Mouse (Mus musculus): ENCODE results near the gene Top1. TPM values are rescaled to one million over a fixed set of nuclear protein-coding genes. Genes with fewer than 3 reads are reported as not detected.

Top1 gene
- polyA plus RNA-seq, 1 experiment: 38.8 TPM

- TF ChIP-seq TAL1 (IDR thresholded peaks at IDR 0.05; ENCODE audit: low read length): no peak
- TF ChIP-seq GATA1 (IDR thresholded peaks at IDR 0.05; ENCODE audit: low read length): no peak
- Histone ChIP-seq H3K27me3 (ENCODE audit: control insufficient read depth) (peaks cover 4% of the 10 kb centered on the region), H3K9me3 (ENCODE audit: control insufficient read depth, low read length) (no peaks in the 10 kb centered on the region), H3K4me1 (ENCODE audit: control insufficient read depth) (no peaks in the 10 kb centered on the region), H3K36me3 (ENCODE audit: control insufficient read depth) (peaks cover 69% of the 10 kb centered on the region), H3K4me3 (replicated peaks) (no peak overlapping the region)
Observed at GRCm38 (mm10) chr2:160724536-160724935, 78.8 kb downstream of the Top1 start.

DNA sequence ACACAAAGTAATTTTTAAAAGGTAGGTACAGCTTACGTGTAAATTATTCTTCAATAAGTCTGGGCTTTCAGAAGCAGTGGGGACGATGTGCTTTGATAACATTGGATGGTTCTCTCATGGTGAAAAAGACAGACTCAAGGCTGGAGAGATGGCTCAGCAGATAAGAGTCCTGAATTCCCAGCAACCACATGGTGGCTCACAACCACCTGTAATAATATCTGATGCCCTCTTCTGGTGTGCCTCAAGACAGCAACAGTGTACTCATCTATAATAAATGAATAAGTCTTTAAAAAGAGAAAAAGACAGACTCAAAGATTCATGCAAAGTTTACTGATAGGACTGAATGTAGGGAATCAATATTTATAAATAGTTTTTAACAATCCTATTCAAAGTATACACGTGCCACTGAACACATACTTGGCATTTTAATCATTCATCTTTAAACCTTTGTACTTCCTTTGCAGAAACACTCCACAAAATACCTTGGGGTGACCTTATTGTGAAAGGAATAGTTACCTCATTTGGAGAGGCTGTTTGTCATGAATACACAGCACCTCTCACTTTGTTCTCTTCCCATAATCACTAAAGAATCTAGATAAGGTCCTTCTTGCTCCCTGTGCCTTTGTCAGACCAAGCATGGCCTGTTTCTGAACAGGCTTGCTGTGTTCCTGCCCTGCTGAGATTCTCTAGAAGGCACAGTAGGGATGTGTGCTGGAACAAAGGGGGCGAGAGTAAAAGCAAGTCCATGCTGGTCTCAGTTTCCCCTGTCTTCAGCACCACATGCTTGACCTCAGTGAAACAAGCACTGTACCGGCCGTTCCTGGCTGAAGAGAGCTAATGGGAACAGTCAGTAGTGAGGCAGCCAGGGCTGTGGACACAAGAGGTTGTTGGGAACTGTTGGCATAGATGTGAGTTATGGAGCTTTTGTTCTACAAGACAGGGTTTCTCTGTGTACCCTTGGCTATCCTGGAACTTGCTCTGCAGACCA is 80.5 kb downstream of the Top1 start:
- Histone ChIP-seq H3K27me3 (ENCODE audit: control insufficient read depth) (peaks cover 21% of the 10 kb centered on the region), H3K36me3 (ENCODE audit: control insufficient read depth) (peaks cover 52% of the 10 kb centered on the region), H3K4me3 (replicated peaks) (no peak overlapping the region), H3K4me1 (ENCODE audit: control insufficient read depth) (peaks cover 12% of the 10 kb centered on the region), H3K9me3 (ENCODE audit: control insufficient read depth, low read length) (no peaks in the 10 kb centered on the region)
- TF ChIP-seq TAL1 (IDR thresholded peaks at IDR 0.05; ENCODE audit: low read length) (no peak), GATA1 (IDR thresholded peaks at IDR 0.05; ENCODE audit: low read length) (peak; percentile 56; the same call in 1 of the 2 replicates)

DNA sequence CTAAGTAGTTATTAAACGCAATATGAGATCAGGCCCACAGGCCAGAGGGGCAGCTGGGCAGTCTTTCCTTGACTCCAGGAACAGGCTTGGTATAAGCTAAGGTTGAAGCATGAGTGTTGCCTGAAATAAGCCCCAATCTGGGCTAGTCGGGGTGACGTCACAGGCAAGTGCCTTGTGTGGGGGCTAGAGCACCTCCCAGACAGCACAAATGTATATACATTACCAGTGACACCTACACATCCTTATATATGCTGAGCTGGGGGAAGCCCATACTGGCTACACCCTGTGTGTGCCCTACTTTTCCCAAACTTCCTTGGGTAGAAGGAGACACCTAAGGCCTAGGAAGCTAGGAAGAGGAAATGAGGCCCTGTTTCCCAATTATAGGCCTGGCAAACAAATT is 83.3 kb downstream of the Top1 start:
- TF ChIP-seq TAL1 (IDR thresholded peaks at IDR 0.05; ENCODE audit: low read length): no peak
- no peak for TF ChIP-seq GATA1 (IDR thresholded peaks at IDR 0.05; ENCODE audit: low read length)
- Histone ChIP-seq H3K4me1 (ENCODE audit: control insufficient read depth) (peaks cover 24% of the 10 kb centered on the region), H3K27me3 (ENCODE audit: control insufficient read depth) (peaks cover 48% of the 10 kb centered on the region)

GRCm38 (mm10) chr2:160729436-160729835 is 83.7 kb downstream of the Top1 start:
- peaks cover 20% of the 10 kb centered on the region for H3K36me3 ChIP-seq (ENCODE audit: control insufficient read depth)
- H3K4me1 ChIP-seq (ENCODE audit: control insufficient read depth): peaks cover 24% of the 10 kb centered on the region
- no peak for TF ChIP-seq TAL1 (IDR thresholded peaks at IDR 0.05; ENCODE audit: low read length)
- TF ChIP-seq GATA1 (IDR thresholded peaks at IDR 0.05; ENCODE audit: low read length): no peak
- H3K4me3 ChIP-seq (replicated peaks): no peak overlapping the region
- H3K9me3 ChIP-seq (ENCODE audit: control insufficient read depth, low read length): no peaks in the 10 kb centered on the region
- peaks cover 52% of the 10 kb centered on the region for H3K27me3 ChIP-seq (ENCODE audit: control insufficient read depth)

More for the DNA sequence above, 83.3 kb downstream of the Top1 start:
- H3K4me3 ChIP-seq (replicated peaks): no peak overlapping the region
- peaks cover 24% of the 10 kb centered on the region for H3K36me3 ChIP-seq (ENCODE audit: control insufficient read depth)
- no peaks in the 10 kb centered on the region for H3K9me3 ChIP-seq (ENCODE audit: control insufficient read depth, low read length)

- Histone ChIP-seq H3K4me1 (ENCODE audit: control insufficient read depth) (peaks cover 24% of the 10 kb centered on the region), H3K27me3 (ENCODE audit: control insufficient read depth) (peaks cover 53% of the 10 kb centered on the region), H3K9me3 (ENCODE audit: control insufficient read depth, low read length) (no peaks in the 10 kb centered on the region), H3K36me3 (ENCODE audit: control insufficient read depth) (peaks cover 13% of the 10 kb centered on the region), H3K4me3 (replicated peaks) (peak overlapping the region; percentile 77)
- TF ChIP-seq GATA1 (IDR thresholded peaks at IDR 0.05; ENCODE audit: low read length) (no peak), TAL1 (IDR thresholded peaks at IDR 0.05; ENCODE audit: low read length) (no peak)
Observed at GRCm38 (mm10) chr2:160729851-160730796, 84.4 kb downstream of the Top1 start.

DNA sequence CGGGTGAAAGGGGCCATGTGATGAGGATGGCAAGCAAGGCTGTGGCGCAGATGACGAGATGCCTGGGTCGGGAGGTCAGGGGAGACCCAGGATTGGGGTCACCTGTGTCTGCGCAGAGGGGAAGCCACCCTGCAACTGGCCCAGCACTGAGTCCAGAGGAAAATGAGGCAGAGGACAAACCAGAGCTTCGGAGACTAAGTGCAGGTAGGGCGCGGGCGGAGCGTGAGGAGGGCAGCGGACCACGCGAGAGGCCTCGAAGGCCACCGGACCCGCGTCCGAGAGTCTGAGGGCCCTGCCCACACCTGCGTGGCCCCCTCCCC is 85.1 kb downstream of the Top1 start:
- no peak for TF ChIP-seq GATA1 (IDR thresholded peaks at IDR 0.05; ENCODE audit: low read length)
- Histone ChIP-seq H3K4me1 (ENCODE audit: control insufficient read depth) (peaks cover 24% of the 10 kb centered on the region), H3K27me3 (ENCODE audit: control insufficient read depth) (peaks cover 53% of the 10 kb centered on the region), H3K4me3 (replicated peaks) (peak overlapping the region; percentile 77), H3K36me3 (ENCODE audit: control insufficient read depth) (peaks cover 6% of the 10 kb centered on the region), H3K9me3 (ENCODE audit: control insufficient read depth, low read length) (no peaks in the 10 kb centered on the region)

DNA sequence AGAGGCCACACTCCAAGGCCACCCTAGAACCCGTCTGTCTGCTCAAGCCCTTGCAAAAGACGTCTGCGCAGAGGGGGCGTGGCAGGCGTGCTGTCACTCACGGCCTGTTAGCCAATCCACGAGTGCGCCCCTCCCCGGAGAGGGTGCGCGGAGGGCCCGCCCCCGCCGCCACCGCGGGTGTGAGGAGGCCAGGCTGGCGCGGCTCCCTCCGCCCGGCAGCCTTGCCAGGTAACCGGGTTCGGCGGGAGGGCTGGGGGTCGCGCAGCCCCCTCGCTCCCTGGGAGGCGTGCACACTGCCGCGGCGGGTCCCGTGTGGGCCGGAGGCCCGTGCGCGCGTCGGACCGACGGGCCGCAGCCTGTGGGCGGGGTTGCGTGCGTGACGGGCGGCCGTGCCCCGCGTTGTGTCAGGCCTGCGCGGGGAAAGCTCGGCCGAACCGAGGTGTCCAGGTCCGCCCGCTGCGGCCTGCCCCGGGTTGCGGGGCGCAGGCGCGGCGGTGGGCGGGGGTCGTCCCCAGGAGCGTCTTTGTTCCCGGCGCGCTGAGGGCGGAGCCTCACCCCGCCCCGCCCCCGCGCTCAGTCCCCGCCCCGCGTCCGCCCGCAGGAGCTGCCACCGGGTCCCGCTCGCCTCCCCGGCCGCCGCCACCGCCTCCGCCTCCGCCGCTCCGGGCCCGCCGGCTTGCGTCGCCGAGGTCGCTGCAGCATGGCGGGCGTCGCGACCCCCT is 85.6 kb downstream of the Top1 start, which contains the start of gene Plcg1:
Plcg1 (plus strand) TSS at position 184 of the 722 bp plus-strand sequence.
- Histone ChIP-seq H3K4me3 (replicated peaks) (peak within 1 kb of the TSS; percentile 77), H3K4me1 (ENCODE audit: control insufficient read depth) (peaks cover 24% of the 10 kb centered on the region), H3K9me3 (ENCODE audit: control insufficient read depth, low read length) (no peaks in the 10 kb centered on the region), H3K36me3 (ENCODE audit: control insufficient read depth) (peaks cover 4% of the 10 kb centered on the region), H3K27me3 (ENCODE audit: control insufficient read depth) (peaks cover 53% of the 10 kb centered on the region)
- no peak for TF ChIP-seq GATA1 (IDR thresholded peaks at IDR 0.05; ENCODE audit: low read length)
- TF ChIP-seq TAL1 (IDR thresholded peaks at IDR 0.05; ENCODE audit: low read length): no peak

GRCm38 (mm10) chr2:160731839-160732261 is 86.2 kb downstream of the Top1 start:
- Histone ChIP-seq H3K27me3 (ENCODE audit: control insufficient read depth) (peaks cover 53% of the 10 kb centered on the region), H3K4me3 (replicated peaks) (peak overlapping the region; percentile 77), H3K36me3 (ENCODE audit: control insufficient read depth) (no peaks in the 10 kb centered on the region; the same call in 1 of the 2 replicates), H3K9me3 (ENCODE audit: control insufficient read depth, low read length) (no peaks in the 10 kb centered on the region), H3K4me1 (ENCODE audit: control insufficient read depth) (peaks cover 24% of the 10 kb centered on the region)
- TF ChIP-seq GATA1 (IDR thresholded peaks at IDR 0.05; ENCODE audit: low read length): no peak

Data from erythroblast, embryonic 14.5 days (primary cell).